In genomic region chr16:91932843-91933518, GRCm38 (mm10) we compare ENCODE assay signal across 10 mouse cellular contexts.
A peak's percentile ranks its signal among the peaks of the same experiment; 100 is the strongest.
DNase-seq lines count a peak whose midpoint lies in the region; ATAC-seq and TF ChIP-seq lines count a peak whose summit lies in the region.
"Had no signal": no experiment of that assay in that cellular context is flagged by ENCODE, and none has a peak within 500 bp of the region (broad histone marks: within the 10 kb centered on the region; RNA-seq: fewer than 3 reads in every experiment).

No protein-coding gene starts in this region.

- H3K36me3 ChIP-seq in limb, embryonic 12.5 days = peaks cover 20% of the 10 kb centered on the region
- H3K36me3 ChIP-seq in limb, embryonic 10.5 days = peaks cover 20% of the 10 kb centered on the region
- peaks cover 16% of the 10 kb centered on the region for H3K36me3 ChIP-seq in ES-Bruce4 (ENCODE audit: control insufficient read depth, insufficient read depth, low read length, poor library complexity, severe bottlenecking)

- WGBS in limb, embryonic 12.5 days = 52% methylated on average over 8 of the region's 10 CpGs
- WGBS in limb, embryonic 10.5 days = 57% methylated on average over 9 of the region's 10 CpGs

- intact Hi-C loops in heart, postnatal 25 days (cut with DNase I) = no loop called here

- no peak for ATAC-seq in limb, embryonic 12.5 days (ENCODE audit: insufficient number of reproducible peaks, insufficient read depth, low FRiP score, low TSS enrichment, low read depth)
- peak; percentile 34 to 52 for ATAC-seq in hematopoietic stem cell, adult 5-6 weeks (replicated peaks in 1 of 2; ENCODE audit: insufficient read depth in 1 of 2, low FRiP score in 2 of 2, low TSS enrichment in 1 of 2, low read depth in 1 of 2, poor library complexity in 2 of 2, severe bottlenecking in 2 of 2)
- peak; percentile 65 for ATAC-seq in megakaryocyte progenitor cell, adult 5-6 weeks (replicated peaks; ENCODE audit: poor library complexity)
- ATAC-seq: intestine, postnatal 0 days had no signal

- H3K9ac ChIP-seq in limb, embryonic 12.5 days (replicated peaks) = 0 out of 2 replicates have a peak overlapping the region, but pooled peaks have one; percentile 4
- peak overlapping the region; percentile 25 for H3K9ac ChIP-seq in ES-Bruce4 (ENCODE audit: low read depth, poor library complexity, severe bottlenecking)

- H3K4me2 ChIP-seq in limb, embryonic 12.5 days = no peak overlapping the region

- peaks cover 13% of the 10 kb centered on the region for H3K4me1 ChIP-seq in limb, embryonic 12.5 days (replicated peaks)
- peaks cover 14% of the 10 kb centered on the region for H3K4me1 ChIP-seq in limb, embryonic 10.5 days
- H3K4me1 ChIP-seq in ES-Bruce4 (ENCODE audit: control insufficient read depth, insufficient read depth, low read length) = no peaks in the 10 kb centered on the region

- no peak for TF ChIP-seq CTCF in ES-Bruce4 (IDR thresholded peaks at IDR 0.05; ENCODE audit: low read depth, low read length)

- H3K4me3 ChIP-seq in limb, embryonic 12.5 days (replicated peaks) = no peak overlapping the region
- H3K4me3 ChIP-seq in limb, embryonic 10.5 days = no peak overlapping the region
- H3K4me3 ChIP-seq in ES-Bruce4 (ENCODE audit: low read depth, low read length) = no peak overlapping the region

- H3K9me3 ChIP-seq in limb, embryonic 12.5 days = no peaks in the 10 kb centered on the region
- no peaks in the 10 kb centered on the region for H3K9me3 ChIP-seq in limb, embryonic 10.5 days (replicated peaks)
- no peaks in the 10 kb centered on the region for H3K9me3 ChIP-seq in ES-Bruce4 (replicated peaks; ENCODE audit: control insufficient read depth, insufficient read depth, low read length, poor library complexity, severe bottlenecking)

- no peak overlapping the region for H3K27ac ChIP-seq in limb, embryonic 12.5 days
- no peak overlapping the region for H3K27ac ChIP-seq in limb, embryonic 10.5 days
- H3K27ac ChIP-seq in ES-Bruce4 (ENCODE audit: insufficient read depth, low read length) = no peak overlapping the region

- no peaks in the 10 kb centered on the region for H3K27me3 ChIP-seq in limb, embryonic 12.5 days
- H3K27me3 ChIP-seq in limb, embryonic 10.5 days (ENCODE audit: low read depth, poor library complexity, severe bottlenecking) = no peaks in the 10 kb centered on the region
- no peaks in the 10 kb centered on the region for H3K27me3 ChIP-seq in ES-Bruce4 (ENCODE audit: control insufficient read depth, insufficient read depth, low read length, poor library complexity, severe bottlenecking)

- no peak for TF ChIP-seq POLR2A in ES-Bruce4 (IDR thresholded peaks at IDR 0.05; ENCODE audit: insufficient read depth, low read length)

- DNase-seq in limb, embryonic 10.5 days (ENCODE audit: low spot score) = no peak
- no peak for DNase-seq in adrenal gland, postnatal 14 days
- no peak for DNase-seq in urinary bladder, postnatal 10 days (ENCODE audit: low spot score)
- no peak for DNase-seq in heart, postnatal 25 days (ENCODE audit: low spot score)
- DNase-seq: lung, adult 18-20 months had no signal

- TF ChIP-seq EP300 in ES-Bruce4 (IDR thresholded peaks at IDR 0.05; ENCODE audit: insufficient read depth, low read depth, low read length) = no peak
